Mouse (Mus musculus) adrenal gland, postnatal 4 days (tissue): ENCODE results near the gene Spata1. TPM values are rescaled to one million over a fixed set of nuclear protein-coding genes. Genes with fewer than 3 reads are reported as not detected.
"Not testable (repeated sequence)": the region's sequence is repeated elsewhere in the genome, so short reads cannot be mapped to it uniquely, and the experiment has no call there.

ENCODE experiments used
- DNase-seq, 2 experiments: peaks; one replicate each; pipeline ENCODE4 v3.0.0; 2021 to 2022; ENCODE audit warnings: low spot score in 2 of 2, mixed read lengths in 2 of 2
- total RNA-seq, 2 experiments: library from RNA; stranded (reverse); gene quantifications; 2 replicates each; pipeline ENCODE4 v1.2.3; 2021

Spata1 gene
- total RNA-seq, 2 experiments from 2014 or later: 4.3 TPM

- no peak for DNase-seq
Measured at GRCm38 (mm10) chr3:146462939-146463338, 36.6 kb downstream of the Spata1 start.

GRCm38 (mm10) chr3:146451375-146451774 lies 48.2 kb downstream of the Spata1 start:
- DNase-seq: no peak

GRCm38 (mm10) chr3:146450371-146450841 lies 49.1 kb downstream of the Spata1 start:
- DNase-seq: peak; percentile 80 to 89

GRCm38 (mm10) chr3:146449745-146450250 lies 49.8 kb downstream of the Spata1 start, which contains the start of gene Ctbs:
Ctbs (plus strand) TSS chr3:146449795.
- no peak for DNase-seq

- DNase-seq: no peak
Measured at GRCm38 (mm10) chr3:146448969-146449368, 50.6 kb downstream of the Spata1 start.

- DNase-seq: no peak
Measured at GRCm38 (mm10) chr3:146448372-146448771, 51.2 kb downstream of the Spata1 start.

- no peak for DNase-seq
Measured at GRCm38 (mm10) chr3:146447598-146447997, 52.0 kb downstream of the Spata1 start.

- no peak for DNase-seq
Measured at GRCm38 (mm10) chr3:146447156-146447555, 52.4 kb downstream of the Spata1 start.

GRCm38 (mm10) chr3:146444880-146445279 lies 54.7 kb downstream of the Spata1 start:
- no peak for DNase-seq

GRCm38 (mm10) chr3:146443380-146443779 lies 56.2 kb downstream of the Spata1 start:
- DNase-seq: no peak

- DNase-seq: no peak
Measured at GRCm38 (mm10) chr3:146442936-146443335, 56.6 kb downstream of the Spata1 start.

GRCm38 (mm10) chr3:146442484-146442883 lies 57.1 kb downstream of the Spata1 start:
- DNase-seq: no peak

- DNase-seq: no peak
Measured at GRCm38 (mm10) chr3:146440422-146440821, 59.1 kb downstream of the Spata1 start.

- DNase-seq: no peak
Measured at GRCm38 (mm10) chr3:146440011-146440410, 59.5 kb downstream of the Spata1 start.

GRCm38 (mm10) chr3:146436114-146436513 lies 63.4 kb downstream of the Spata1 start:
- no peak for DNase-seq

- DNase-seq: no peak
Measured at GRCm38 (mm10) chr3:146435533-146435932, 64.0 kb downstream of the Spata1 start.

- no peak for DNase-seq
Measured at GRCm38 (mm10) chr3:146434686-146435085, 64.9 kb downstream of the Spata1 start.

GRCm38 (mm10) chr3:146433681-146434350 lies 65.7 kb downstream of the Spata1 start:
- DNase-seq: no peak

- DNase-seq: not testable (repeated sequence)
Measured at GRCm38 (mm10) chr3:146433063-146433462, 66.5 kb downstream of the Spata1 start.

- DNase-seq: no peak
Measured at GRCm38 (mm10) chr3:146426489-146426888, 73.1 kb downstream of the Spata1 start.

GRCm38 (mm10) chr3:146425902-146426301 lies 73.7 kb downstream of the Spata1 start:
- DNase-seq: no peak

- no peak for DNase-seq
Measured at GRCm38 (mm10) chr3:146424306-146424900, 75.2 kb downstream of the Spata1 start.
